Mouse (Mus musculus) E14TG2a.4 (cell line): ENCODE results near the gene C1qtnf1.

Experiments
- H3K27me3 ChIP-seq: 2 replicates; pipeline ENCODE4 v1.6.1; 2014; ENCODE audit warnings: low read length, control low read depth; ENCODE audit not compliant: insufficient read depth
- H3K36me3 ChIP-seq: 2 replicates; pipeline ENCODE4 v1.6.1; 2014; ENCODE audit warnings: low read length, control low read depth; ENCODE audit not compliant: insufficient read depth
- H3K4me1 ChIP-seq: replicated peaks from 2 replicates; pipeline ENCODE4 v1.6.1; 2014; ENCODE audit warnings: low read depth, low read length, control low read depth
- H3K4me3 ChIP-seq: replicated peaks from 2 replicates; pipeline ENCODE4 v1.5.1; 2014; ENCODE audit warnings: mild to moderate bottlenecking, low read length
- H3K9me3 ChIP-seq: 2 replicates; pipeline ENCODE4 v1.6.1; 2014; ENCODE audit warnings: low read length, control low read depth
- CTCF ChIP-seq: conservative IDR thresholded peaks from 2 replicates; pipeline ENCODE4 v1.5.1; 2014; ENCODE audit warnings: low read length
- NANOG ChIP-seq: IDR thresholded peaks from 2 replicates; pipeline ENCODE4 v1.6.1; 2014; ENCODE audit warnings: borderline replicate concordance, low read length, mixed read lengths
- POU5F1 ChIP-seq: IDR thresholded peaks from 2 replicates; pipeline ENCODE4 v1.6.1; 2014; ENCODE audit warnings: low read length, borderline replicate concordance

C1qtnf1 gene

GRCm38 (mm10) chr11:118438665-118439414, 10.8 kb downstream of the C1qtnf1 start:
- H3K4me3 ChIP-seq = no peak overlapping the region
- TF ChIP-seq CTCF (no peak), POU5F1 (no peak), NANOG (no peak)
- no peaks in the 10 kb centered on the region for H3K36me3 ChIP-seq
- H3K4me1 ChIP-seq = peaks cover 33% of the 10 kb centered on the region
- H3K9me3 ChIP-seq = no peaks in the 10 kb centered on the region
- peaks cover 25% of the 10 kb centered on the region for H3K27me3 ChIP-seq

GRCm38 (mm10) chr11:118442691-118443090, 14.7 kb downstream of the C1qtnf1 start:
- Histone ChIP-seq H3K36me3 (no peaks in the 10 kb centered on the region), H3K4me1 (peaks cover 22% of the 10 kb centered on the region), H3K4me3 (no peak overlapping the region), H3K27me3 (peaks cover 3% of the 10 kb centered on the region; the same call in 1 of the 2 replicates), H3K9me3 (no peaks in the 10 kb centered on the region)
- no peak for TF ChIP-seq POU5F1
- no peak for TF ChIP-seq CTCF
- no peak for TF ChIP-seq NANOG

- Histone ChIP-seq H3K36me3 (no peaks in the 10 kb centered on the region), H3K27me3 (peaks cover 7% of the 10 kb centered on the region; the same call in 1 of the 2 replicates), H3K4me3 (no peak overlapping the region), H3K9me3 (no peaks in the 10 kb centered on the region), H3K4me1 (peaks cover 16% of the 10 kb centered on the region)
- TF ChIP-seq POU5F1 = no peak
- TF ChIP-seq CTCF = peak; percentile 66
Observed at GRCm38 (mm10) chr11:118443201-118443970, 15.4 kb downstream of the C1qtnf1 start.

GRCm38 (mm10) chr11:118445843-118446242, 17.8 kb downstream of the C1qtnf1 start:
- no peaks in the 10 kb centered on the region for H3K9me3 ChIP-seq
- H3K4me3 ChIP-seq = no peak overlapping the region
- no peaks in the 10 kb centered on the region; the same call in 1 of the 2 replicates for H3K4me1 ChIP-seq
- no peaks in the 10 kb centered on the region for H3K36me3 ChIP-seq
- H3K27me3 ChIP-seq = peaks cover 15% of the 10 kb centered on the region
- TF ChIP-seq NANOG (no peak), CTCF (peak; percentile 93)

- Histone ChIP-seq H3K36me3 (no peaks in the 10 kb centered on the region), H3K4me1 (no peaks in the 10 kb centered on the region; the same call in 1 of the 2 replicates), H3K9me3 (no peaks in the 10 kb centered on the region), H3K27me3 (peaks cover 15% of the 10 kb centered on the region), H3K4me3 (no peak overlapping the region)
- TF ChIP-seq POU5F1 (no peak), CTCF (no peak), NANOG (no peak)
Observed at GRCm38 (mm10) chr11:118447346-118447745, 19.3 kb downstream of the C1qtnf1 start.

- Histone ChIP-seq H3K27me3 (peaks cover 15% of the 10 kb centered on the region), H3K4me3 (no peak overlapping the region), H3K36me3 (no peaks in the 10 kb centered on the region), H3K9me3 (no peaks in the 10 kb centered on the region), H3K4me1 (no peaks in the 10 kb centered on the region; the same call in 1 of the 2 replicates)
- no peak for TF ChIP-seq NANOG
- no peak for TF ChIP-seq CTCF
- no peak for TF ChIP-seq POU5F1
Observed at GRCm38 (mm10) chr11:118448385-118448784, 20.4 kb downstream of the C1qtnf1 start.

GRCm38 (mm10) chr11:118451211-118451610, 23.2 kb downstream of the C1qtnf1 start:
- H3K4me3 ChIP-seq = no peak overlapping the region
- no peaks in the 10 kb centered on the region for H3K36me3 ChIP-seq
- H3K27me3 ChIP-seq = peaks cover 17% of the 10 kb centered on the region
- H3K9me3 ChIP-seq = no peaks in the 10 kb centered on the region
- peaks cover 24% of the 10 kb centered on the region for H3K4me1 ChIP-seq
- TF ChIP-seq POU5F1 (no peak), NANOG (no peak), CTCF (no peak)

- Histone ChIP-seq H3K4me1 (peaks cover 31% of the 10 kb centered on the region), H3K4me3 (no peak overlapping the region), H3K9me3 (no peaks in the 10 kb centered on the region), H3K27me3 (peaks cover 22% of the 10 kb centered on the region), H3K36me3 (no peaks in the 10 kb centered on the region)
- TF ChIP-seq NANOG (no peak), POU5F1 (no peak), CTCF (no peak)
Observed at GRCm38 (mm10) chr11:118452955-118453354, 25.0 kb downstream of the C1qtnf1 start.
